Mouse (Mus musculus) ovary, postnatal 10 days (tissue): ENCODE measurements around the gene Wipi1.
"Not testable (repeated sequence)": the region's sequence is repeated elsewhere in the genome, so short reads cannot be mapped to it uniquely, and the experiment has no call there.

Experiments
- DNase-seq: peaks from one replicate; pipeline ENCODE4 v3.0.0; 2022; ENCODE audit warnings: low spot score

Wipi1 gene

DNA sequence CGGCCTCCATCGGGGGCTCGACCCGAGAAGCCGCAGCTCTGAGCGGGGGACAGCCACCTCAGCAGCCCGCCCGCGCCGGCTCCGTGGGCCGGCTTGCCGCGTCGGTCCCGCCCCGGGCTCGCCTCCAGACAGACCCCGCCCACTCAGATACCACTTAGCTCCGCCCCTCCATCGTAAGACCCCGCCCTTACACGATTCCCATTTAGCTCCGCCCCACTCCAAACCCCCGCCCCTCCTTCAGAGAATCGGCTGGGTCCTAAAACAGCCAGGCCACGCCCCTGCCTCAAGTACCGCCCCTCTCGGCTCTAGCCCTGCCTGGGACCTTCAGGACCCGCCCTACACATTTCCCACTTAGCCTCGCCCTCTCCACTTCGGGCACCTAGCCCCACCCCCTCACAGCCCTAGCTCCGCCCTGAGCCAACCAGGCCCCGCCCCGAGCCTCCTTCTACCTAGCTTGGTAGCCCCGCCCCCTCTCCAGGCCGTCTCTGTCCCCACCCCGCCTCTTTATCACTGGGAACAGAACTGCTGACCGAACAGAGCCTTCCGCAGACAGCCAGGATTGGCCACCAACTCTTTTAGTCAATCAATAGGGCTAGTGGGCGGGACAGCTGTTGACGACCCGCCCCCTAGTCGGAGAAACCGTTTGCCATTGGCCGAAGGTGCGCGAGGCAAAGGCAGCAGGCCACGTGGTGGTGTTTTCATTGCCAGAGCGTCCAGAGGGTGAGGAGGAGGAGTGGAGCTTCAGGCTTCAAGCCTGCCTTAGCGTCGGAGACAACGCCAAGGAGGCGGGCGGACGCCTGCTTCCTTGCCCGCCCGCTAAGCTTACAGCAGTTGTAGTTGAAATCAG lies at the start of gene Wipi1:
Gene Wipi1 (minus strand): TSS at position 665 of the 847 bp plus-strand sequence.
- peak; percentile 96 for DNase-seq

DNA sequence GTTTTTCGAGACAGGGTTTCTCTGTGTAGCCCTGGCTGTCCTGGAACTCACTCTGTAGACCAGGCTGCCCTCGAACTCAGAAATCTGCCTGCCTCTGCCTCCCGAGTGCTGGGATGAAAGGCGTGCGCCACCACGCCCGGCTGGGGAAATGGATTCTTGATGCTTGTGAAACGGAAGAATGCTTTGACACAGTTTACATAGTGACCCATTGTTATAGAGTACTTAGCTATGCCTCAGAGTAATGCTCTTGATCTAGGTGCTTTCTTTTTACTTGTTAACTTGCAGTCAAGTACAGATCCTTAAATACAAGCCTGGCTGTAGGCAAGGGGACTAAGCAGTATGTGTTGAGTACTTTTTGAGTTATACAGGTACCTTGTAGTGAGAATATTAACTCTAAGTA lies 48.8 kb upstream of the Wipi1 start:
- not testable (repeated sequence) for DNase-seq

DNA sequence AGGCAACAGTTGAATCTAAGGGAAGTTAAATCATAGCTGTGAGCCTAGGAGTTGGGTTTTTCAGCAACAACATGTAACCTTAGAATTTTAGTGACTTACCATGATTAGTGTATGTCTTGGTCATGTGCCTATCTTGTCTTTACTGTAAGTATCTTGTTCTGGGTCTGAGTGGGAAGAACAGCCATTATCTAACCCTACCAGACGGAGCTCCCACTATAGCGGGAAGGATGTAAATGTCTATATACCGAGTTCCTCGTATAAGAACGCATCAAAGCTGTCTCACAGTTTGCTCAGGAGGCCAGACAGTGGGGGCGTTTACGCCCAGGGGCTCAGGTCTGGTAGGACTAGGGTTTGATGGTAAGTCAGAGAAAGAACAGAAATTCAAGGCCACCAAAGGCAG lies 44.5 kb upstream of the Wipi1 start:
- no peak for DNase-seq

DNA sequence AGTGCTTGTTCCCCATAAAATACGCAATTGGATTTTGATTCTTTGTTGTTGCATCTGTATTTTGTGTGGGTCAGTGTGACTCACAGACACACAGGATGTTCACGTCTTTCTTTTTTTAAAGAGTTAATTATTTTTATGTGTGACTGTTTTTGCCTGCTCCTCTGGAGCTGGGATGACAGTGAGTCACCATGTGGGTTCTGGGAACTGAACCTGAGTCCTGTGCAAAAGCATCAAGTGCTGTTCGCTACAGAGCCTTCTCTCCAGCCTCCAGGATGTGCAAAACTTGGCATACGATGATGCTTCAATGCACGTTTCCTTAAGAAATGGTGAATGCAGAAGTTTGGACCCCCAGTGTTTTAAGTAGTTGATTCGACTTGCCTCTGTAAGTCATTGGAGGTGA lies 42.8 kb upstream of the Wipi1 start:
- no peak for DNase-seq

DNA sequence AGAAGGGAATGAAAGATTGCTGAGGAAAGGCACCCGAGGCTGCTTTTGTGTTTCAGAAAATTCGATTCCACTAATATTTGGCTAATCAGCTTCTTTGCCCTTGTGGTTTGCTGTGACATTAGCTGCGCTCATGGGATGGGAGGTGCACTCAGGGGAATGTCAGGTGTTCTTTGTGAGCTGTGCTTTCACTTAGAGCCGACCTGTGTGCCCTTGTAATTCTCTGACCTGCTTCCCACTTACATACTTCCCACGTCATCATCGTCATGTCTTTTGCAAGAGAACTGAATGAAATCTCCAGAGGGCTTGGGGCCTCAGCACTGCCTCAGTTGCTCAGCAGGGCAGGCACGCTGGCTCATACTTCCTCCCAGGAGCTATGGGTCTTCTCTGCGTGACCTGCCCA lies 41.4 kb upstream of the Wipi1 start:
- DNase-seq: no peak

DNA sequence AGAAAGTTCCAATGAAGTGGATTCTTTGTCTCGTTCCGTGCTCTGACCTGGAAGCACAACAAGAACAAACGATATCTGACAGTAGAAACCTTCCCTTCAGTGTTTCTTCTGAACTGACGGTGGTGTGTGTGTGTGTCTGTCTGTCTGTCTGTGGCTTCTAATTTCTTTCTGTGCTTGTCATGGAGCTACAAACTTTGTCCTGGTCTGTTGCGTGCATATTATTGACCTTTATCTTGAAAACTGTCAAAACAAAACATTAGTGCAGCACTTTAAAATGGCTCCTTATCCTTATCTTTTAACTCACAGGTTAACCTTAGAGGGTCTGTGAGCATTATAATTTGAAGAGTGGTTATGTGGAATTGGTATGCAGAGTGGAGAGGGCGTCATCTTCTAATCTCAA lies 40.7 kb upstream of the Wipi1 start:
- DNase-seq: no peak

DNA sequence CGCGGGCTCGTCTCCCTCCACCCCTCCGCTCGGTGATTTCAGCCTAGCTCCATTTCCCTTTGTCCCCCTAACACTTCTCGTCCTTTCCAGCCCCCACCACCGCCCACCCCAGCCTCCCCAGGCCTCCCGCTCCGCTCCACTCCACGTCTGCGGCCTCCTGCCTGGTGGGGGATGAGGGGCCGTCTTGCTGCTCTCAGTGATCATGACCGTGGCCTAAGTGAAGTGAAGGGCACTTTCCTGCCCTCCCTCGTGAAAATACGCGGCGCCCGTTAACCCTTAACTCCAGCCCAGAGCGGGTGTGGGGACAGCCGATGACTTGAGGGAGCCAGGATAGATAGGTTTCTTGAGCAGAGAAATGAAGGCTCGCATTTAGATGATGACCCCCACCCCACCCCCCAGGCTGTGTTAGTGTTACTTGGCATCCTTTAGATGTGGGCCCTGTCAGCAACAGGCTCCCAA lies 39.8 kb upstream of the Wipi1 start:
- no peak for DNase-seq

DNA sequence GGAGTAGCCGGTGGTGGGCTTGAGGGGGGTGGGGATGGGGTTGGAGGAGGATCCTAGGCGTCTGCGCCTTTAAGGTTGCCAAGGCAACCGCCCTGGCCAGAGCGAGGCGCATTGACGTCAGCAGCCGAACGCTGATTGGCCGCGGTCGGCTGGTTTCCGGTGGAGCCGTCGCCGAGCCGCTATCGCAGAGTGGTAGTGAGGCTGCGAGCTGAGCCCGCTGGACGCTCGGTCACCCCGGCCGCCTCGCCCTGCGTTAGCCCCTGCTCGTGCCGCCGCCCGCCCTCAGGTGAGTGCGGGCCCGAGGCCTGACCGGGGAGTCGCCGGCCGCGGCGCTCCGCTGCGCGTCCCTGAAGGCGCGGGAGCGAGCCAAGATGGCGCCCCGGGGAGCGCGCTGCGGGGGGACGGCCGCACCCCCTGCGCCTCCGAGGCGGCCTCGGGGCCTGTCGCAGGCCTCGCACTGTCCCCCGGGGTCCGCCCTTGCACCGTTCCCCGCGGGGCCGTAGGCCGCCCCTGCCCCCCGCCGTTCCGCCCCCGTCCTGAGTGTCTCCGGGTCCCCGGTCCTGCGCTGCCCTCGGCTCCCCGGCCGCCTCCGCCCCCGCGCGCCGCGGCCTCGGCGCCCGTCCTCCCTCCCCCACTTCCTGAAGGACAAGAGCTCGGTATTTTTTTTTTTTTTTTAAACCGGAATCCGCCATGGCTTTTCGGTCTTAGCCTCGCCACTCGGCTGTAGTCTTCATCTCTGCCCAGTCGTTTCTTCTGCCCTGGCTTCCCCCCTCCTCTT lies 39.2 kb upstream of the Wipi1 start:
- peak; percentile 86 for DNase-seq

DNA sequence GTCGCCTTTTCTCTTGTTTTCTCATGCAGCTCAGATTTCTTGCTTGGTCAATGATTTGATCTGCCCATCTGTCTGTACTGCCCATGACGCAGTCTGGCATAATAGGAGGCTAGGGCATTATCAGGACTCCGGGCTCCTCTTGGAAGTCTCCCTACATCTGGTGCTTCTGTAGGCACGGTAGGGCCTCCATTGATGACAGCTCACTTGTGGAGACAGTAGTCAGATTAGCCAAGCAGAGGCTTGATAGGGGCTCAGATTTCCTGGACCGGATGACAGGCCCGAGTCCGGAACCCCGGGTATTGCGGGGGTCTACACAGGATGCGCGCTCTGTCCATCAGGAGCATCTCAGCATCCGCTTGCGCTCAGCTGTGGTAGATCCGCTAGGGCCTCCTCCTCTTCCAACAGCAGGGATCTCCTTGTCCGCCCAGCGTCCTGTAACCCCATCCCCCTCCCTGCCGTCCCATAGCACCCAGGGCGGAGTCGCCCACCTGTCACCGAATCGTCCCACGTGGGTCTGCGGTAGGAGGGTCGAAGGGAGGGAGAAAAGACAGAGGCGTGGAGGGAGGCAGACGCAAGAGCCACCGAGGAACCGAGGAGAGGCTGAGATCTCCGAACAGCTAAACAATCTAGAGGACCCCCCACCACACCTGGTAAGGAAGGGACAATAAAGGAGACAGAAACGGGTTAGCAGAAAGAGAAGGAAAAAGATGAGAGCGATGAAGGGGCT lies 38.4 kb upstream of the Wipi1 start:
- DNase-seq: peak; percentile 21

DNA sequence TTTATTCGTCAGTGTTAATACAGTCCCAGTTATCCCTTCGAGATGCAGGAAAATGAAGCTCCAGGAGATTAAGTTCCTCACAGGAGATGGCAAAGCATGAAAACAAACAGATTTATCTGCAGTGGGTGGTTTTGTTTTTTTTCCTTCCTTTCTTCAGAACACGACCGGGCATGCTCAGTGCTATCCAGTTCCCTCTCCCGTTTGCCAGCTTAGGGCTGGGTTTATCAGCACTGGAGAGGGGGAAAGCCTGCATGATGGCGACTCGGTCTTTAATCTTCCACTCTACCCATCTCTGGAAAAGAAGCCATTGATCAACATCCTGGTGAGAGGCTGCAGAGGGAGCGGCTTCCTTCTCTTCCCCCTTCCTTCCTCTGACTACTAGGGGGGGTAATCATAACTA lies 37.4 kb upstream of the Wipi1 start, which contains the start of gene Prkar1a:
Gene Prkar1a (plus strand): TSS at position 200 of the 400 bp plus-strand sequence.
- DNase-seq: no peak

DNA sequence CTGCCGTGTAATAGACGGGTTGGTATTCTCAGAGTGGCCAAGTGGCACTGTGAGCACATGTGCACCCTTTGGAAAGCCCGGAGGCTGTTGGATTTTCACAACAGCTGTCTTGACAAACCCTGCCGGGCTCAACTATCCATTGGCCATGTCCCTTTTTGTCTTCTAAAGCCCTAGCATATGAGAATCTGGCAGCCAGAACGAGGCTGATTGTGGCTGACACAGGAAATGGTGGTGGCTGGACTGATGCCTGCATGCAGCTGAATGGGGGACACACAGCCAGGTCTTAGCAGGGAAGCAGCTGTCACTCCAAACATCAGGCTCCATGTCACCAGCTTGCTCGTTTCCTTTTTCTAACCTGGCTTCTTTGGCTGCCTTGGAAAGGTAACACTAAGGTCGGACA lies 36.7 kb upstream of the Wipi1 start:
- DNase-seq: no peak

DNA sequence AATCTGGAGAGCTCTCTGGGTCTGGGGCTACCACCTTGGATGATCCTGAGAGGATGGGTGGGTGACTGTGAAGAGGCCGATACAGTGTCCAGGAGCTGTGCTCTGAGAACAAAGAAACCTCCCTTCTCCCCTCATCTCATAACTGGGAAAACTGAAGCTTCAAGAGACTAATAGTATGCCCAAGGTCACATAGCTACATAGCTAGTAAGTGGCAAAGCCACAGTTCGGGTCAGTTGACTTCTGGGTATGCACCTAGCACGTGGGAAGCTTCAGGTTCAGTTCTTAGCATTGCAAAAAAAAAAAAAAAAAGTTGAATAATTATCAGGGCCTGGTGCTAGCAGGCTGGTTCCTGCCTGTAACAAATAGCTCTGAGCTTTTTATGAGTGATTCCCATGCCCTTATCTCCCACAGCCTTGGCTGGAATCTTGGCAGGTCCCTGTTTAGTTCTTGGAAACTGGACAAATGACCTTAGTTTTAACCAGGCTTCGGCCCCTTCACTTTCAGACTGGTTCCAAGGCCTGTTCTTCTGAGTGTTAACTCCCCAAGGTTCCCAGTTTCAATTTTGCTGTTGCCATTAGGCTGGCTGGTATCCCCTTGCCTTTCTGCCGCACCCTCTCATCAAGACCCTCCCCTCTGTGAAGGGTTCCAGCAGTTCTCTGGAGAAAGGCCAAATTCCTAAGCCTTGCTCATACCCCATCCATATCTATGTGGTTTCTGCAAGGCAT lies 29.9 kb upstream of the Wipi1 start:
- no peak for DNase-seq

DNA sequence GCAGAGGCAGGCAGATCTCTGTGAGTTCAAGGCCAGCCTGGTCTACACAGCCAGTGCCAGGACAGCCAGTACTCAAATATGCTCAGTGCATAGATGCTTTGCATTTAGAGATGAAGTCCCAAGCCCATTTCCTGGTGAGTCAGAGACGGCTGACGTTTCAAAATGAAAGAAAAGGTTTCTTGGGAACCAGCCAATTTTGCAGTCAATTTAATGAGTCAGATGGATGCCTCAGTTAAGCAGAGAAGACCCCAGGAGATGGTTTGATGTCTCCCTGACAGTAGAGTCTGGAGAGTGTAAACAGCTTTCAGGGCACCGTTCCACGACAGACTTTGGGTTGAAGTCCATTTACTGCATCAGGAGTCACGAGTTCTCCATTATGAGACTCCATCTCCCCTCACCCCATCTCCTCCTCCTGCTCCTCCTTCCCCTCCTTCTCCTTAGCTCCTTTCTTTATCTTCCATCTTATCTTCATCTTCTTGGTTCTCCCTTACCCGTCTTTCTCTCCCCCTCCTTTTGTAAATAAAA lies 24.2 kb upstream of the Wipi1 start:
- no peak for DNase-seq

DNA sequence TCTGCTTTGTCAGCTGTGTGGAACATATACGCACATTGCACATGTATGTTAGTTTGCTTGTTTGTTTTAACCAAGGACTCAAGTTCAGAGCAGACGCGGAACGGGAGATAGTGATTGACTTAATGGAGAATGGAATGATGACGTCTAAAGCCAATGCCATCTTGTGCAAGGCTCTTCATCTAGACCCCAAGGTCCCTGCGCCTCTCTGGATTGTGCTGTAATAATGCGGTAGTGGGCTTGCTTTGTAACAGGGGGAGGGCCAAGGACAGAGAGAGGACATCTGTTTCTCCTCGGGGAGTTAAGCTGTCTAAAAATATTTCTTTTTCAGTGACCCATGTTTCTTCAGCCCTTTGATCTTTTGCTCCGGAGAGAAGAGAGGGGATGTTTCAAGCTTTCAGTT lies 23.2 kb upstream of the Wipi1 start:
- DNase-seq: no peak

DNA sequence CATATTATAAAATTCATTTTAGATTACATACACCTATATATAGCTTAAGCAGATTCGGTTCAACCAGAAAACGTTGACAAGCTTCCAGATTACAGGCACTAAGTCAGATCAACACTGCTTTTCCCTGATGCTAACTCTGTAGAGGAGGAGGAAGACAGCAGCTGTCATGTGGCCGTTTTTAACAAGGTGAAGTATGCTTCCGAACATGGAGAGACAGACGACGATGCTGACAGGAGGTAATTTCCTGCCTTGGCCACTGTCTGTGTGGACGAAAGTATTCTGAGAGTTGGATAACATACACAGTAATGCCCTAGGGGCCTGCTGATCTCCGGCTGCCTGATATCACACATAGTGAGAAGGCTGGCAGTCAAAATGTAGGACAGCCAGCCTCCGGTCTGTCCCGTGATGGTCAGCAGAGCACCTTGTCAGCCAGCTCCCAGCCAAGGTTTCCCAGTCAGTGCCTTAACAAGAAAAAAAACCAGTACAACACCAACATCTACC lies 17.3 kb upstream of the Wipi1 start:
- DNase-seq: no peak

DNA sequence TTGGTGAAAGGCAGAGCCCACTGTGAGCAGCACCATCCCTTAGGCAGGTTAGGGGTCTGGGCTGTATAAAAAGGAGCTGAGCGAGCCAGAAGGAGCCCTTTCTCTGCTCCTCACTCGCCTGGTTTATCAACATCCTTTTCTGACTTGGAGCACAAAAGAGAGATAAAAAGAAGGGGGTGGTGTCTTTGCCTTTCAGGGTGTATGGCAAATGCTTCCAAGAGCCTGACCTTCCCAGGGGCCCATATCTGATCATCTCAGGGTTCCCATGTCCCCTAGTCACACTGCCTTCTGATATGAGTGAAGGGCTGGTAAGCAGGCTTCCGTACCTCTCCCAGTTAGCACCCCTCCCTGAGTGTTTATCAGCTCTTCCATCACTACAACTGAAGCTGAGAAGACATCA lies 16.3 kb upstream of the Wipi1 start:
- DNase-seq: no peak

DNA sequence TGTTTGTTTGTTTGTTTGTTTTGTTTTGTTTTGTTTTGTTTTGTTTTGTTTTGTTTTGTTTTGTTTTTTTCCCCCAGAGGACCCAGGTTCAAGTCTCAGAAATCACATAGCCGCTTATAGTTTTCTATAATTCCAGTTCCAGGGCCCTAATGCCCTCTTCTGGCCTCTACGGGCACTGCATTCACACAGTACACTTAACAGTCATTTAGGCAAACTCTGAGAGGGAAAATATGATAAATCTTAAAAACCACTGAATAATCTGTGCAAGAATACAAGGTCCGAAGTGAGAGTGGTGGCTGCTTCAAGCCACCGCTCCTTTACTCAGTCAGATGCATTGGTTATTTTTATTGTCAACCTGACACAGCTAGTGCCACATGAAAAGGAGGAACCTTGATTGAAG lies 15.9 kb upstream of the Wipi1 start:
- no peak for DNase-seq

DNA sequence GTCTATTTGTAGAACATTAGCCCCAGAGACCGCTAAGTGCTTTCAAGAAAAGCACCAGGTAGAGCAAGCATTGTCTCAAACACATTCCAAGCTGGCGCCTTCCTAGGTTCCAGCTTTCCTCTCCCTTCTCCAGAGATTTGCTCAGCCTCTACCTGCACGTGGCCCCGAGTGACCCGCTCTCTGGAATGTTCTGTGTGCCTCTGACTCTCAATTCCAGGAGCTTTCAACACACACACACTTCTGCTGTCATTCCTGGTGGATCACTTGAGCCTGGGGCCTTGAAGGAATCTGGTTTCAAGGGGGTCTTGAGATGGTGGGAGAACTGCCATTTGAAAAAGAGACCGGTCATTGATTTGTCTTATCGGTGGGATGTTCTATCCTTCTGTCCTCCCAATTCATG lies 11.5 kb upstream of the Wipi1 start:
- no peak for DNase-seq

DNA sequence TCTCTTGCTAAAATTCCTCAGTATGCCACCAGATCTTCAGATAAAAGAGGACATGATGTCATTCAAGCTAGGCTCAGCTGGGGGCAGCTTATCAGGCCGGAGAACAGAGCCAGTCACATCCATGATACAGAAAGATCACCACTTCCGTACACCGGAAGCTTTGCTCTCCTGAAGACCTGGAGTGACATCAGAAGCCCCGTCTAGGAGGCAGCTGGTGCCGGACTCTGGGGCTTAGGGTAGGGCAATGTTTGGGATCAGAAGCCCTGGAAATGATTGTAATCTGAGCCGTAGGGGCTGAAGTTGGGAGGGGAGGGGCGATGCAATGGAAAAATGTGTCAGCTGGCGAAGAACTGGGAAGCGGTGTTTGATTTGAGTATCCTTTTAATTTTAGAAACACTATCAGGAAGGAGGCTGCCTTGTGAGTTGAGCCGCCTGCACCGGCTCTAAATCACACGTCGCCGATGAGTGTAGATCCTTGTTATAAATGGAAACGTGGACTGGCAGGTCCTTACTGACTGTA lies 10.8 kb upstream of the Wipi1 start:
- no peak for DNase-seq

DNA sequence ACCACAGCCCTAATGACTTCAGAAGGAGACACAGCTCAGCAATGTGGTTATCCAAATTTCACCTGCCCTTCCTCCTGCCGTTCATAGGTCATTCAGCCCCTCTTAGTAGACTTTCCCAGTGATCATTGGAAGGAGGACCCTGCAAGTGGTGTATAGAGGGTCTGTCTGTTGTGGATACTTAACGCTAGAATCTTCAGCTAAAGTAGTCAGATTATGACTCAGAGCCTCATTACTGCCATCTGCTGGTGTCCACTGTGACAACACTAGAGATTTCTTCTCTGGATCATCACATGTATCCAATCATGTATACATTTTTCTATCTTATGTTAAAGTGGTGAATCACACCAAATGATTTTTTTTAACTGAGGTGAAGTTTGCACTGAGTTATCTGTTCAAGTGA lies 9.4 kb upstream of the Wipi1 start:
- DNase-seq: no peak

DNA sequence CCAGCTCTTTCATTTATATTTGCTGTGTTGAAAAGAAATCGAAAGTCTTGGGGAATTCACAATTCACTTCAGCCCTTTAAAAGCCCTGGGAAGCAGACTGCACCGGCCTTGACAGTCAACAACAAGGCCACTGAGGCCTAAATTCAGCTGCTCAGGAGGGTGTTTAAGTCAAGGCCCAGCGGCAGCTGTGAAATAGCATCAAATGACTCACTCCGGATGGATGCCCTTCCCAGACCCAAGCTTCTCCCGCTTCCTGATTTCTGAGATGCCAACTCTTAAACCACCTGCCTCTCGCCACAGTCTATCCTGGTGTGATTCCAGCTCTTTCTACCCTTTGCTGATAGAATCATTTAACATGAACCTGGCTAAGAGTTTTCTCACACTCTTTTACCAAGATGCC lies 8.6 kb upstream of the Wipi1 start:
- no peak for DNase-seq
